Mouse (Mus musculus) ES-E14 (cell line): ENCODE data around the gene Map6d1.
A peak's percentile ranks its signal among the peaks of the same experiment; 100 is the strongest.

ENCODE experiments used
- CHD2 ChIP-seq: IDR thresholded peaks from 2 replicates; pipeline ENCODE4 v1.6.1; 2014; ENCODE audit warnings: mild to moderate bottlenecking, low read depth, low read length, inconsistent platforms
- HCFC1 ChIP-seq: IDR thresholded peaks from 2 replicates; pipeline ENCODE4 v1.6.1; 2012; ENCODE audit warnings: low read length, inconsistent platforms, borderline replicate concordance; ENCODE audit not compliant: insufficient read depth
- MAFK ChIP-seq: IDR thresholded peaks from 2 replicates; pipeline ENCODE4 v1.6.1; 2014; ENCODE audit warnings: mild to moderate bottlenecking, low read depth, low read length, inconsistent platforms; ENCODE audit not compliant: insufficient read depth
- ZC3H11A ChIP-seq: IDR thresholded peaks from 2 replicates; pipeline ENCODE4 v1.6.1; 2012; ENCODE audit warnings: low read depth, mild to moderate bottlenecking, inconsistent platforms, low read length, borderline replicate concordance
- ZNF384 ChIP-seq: IDR thresholded peaks from 2 replicates; pipeline ENCODE4 v1.6.1; 2012; ENCODE audit warnings: low read depth, low read length, inconsistent platforms

GRCm38 (mm10) chr16:20191161-20191882 is 49.8 kb downstream of the Map6d1 start:
- no peak for TF ChIP-seq HCFC1
- TF ChIP-seq CHD2: no peak; the same call in 1 of the 2 replicates
- no peak for TF ChIP-seq ZC3H11A
- peak; percentile 50; the same call in 1 of the 2 replicates for TF ChIP-seq ZNF384
- TF ChIP-seq MAFK: no peak
